Mouse (Mus musculus) erythroblast, embryonic 14.5 days (primary cell): ENCODE results near the gene Megf8. TPM values are rescaled to one million over a fixed set of nuclear protein-coding genes. Genes with fewer than 3 reads are reported as not detected.

Experiments
- H3K27me3 ChIP-seq: 2 replicates; pipeline ENCODE4 v1.6.1; 2012; ENCODE audit warnings: inconsistent platforms; ENCODE audit not compliant: control insufficient read depth
- H3K36me3 ChIP-seq: 2 replicates; pipeline ENCODE4 v1.6.1; 2012; ENCODE audit warnings: mild to moderate bottlenecking, inconsistent platforms; ENCODE audit not compliant: control insufficient read depth
- H3K4me1 ChIP-seq: 2 replicates; pipeline ENCODE4 v1.6.1; 2012; ENCODE audit warnings: inconsistent platforms; ENCODE audit not compliant: control insufficient read depth
- H3K4me3 ChIP-seq: replicated peaks from 2 replicates; pipeline ENCODE3; 2012; ENCODE audit warnings: moderate library complexity, mild to moderate bottlenecking, inconsistent platforms
- H3K9me3 ChIP-seq: 2 replicates; pipeline ENCODE4 v1.6.1; 2012; ENCODE audit warnings: low read length, inconsistent platforms, mixed read lengths; ENCODE audit not compliant: control insufficient read depth
- GATA1 ChIP-seq: IDR thresholded peaks from 2 replicates; pipeline ENCODE4 v1.6.1; 2012; ENCODE audit warnings: low read length, inconsistent platforms, mixed read lengths
- TAL1 ChIP-seq: IDR thresholded peaks from 3 replicates; pipeline ENCODE4 v1.6.1; 2012; ENCODE audit warnings: low read length, inconsistent platforms, mixed read lengths
- polyA plus RNA-seq: library from polyadenylated mRNA; stranded (reverse); fragments of >175 nt; gene quantifications from 2 replicates; pipeline ENCODE4 v1.2.3, GENCODE M21; 2012

Gene Megf8
- polyA plus RNA-seq, 1 experiment = 0.16 TPM

- H3K4me3 ChIP-seq = no peak overlapping the region
- H3K36me3 ChIP-seq = no peaks in the 10 kb centered on the region
- no peak for TF ChIP-seq GATA1
- no peak for TF ChIP-seq TAL1
- H3K9me3 ChIP-seq = no peaks in the 10 kb centered on the region
- H3K27me3 ChIP-seq = no peaks in the 10 kb centered on the region
- peaks cover 11% of the 10 kb centered on the region for H3K4me1 ChIP-seq
Observed at GRCm38 (mm10) chr7:25401551-25401950, 84.6 kb downstream of the Megf8 start.

- Histone ChIP-seq H3K9me3 (no peaks in the 10 kb centered on the region), H3K4me3 (no peak overlapping the region), H3K36me3 (no peaks in the 10 kb centered on the region), H3K4me1 (peaks cover 9% of the 10 kb centered on the region), H3K27me3 (no peaks in the 10 kb centered on the region)
- TF ChIP-seq GATA1 (no peak), TAL1 (no peak)
Observed at GRCm38 (mm10) chr7:25401986-25402385, 85.0 kb downstream of the Megf8 start.

DNA sequence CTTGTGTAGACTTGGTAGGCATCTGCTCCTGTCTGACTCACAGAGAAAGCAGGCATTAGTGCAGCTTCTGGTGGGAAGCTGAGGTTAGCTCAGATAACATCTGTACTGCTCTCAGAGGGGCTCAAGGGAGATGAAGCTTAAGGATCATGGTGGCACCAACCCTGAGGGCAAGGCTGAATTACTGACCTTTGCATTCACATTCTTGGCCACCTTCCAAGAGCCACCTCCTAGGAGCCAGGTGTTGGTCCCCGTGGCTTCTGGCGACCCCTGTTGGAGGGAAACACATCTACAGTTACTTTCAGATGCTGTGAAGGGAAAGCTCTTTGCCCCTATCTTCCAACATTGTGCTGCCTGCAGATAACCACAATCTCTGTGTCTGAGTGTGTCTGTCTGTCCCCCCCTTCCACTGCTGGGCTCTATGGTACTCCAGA is 85.7 kb downstream of the Megf8 start:
- Histone ChIP-seq H3K36me3 (no peaks in the 10 kb centered on the region), H3K4me3 (no peak overlapping the region), H3K27me3 (no peaks in the 10 kb centered on the region), H3K9me3 (no peaks in the 10 kb centered on the region), H3K4me1 (peaks cover 9% of the 10 kb centered on the region)
- no peak for TF ChIP-seq TAL1
- TF ChIP-seq GATA1 = no peak

- TF ChIP-seq TAL1 = no peak
- no peak for TF ChIP-seq GATA1
- Histone ChIP-seq H3K4me1 (peaks cover 9% of the 10 kb centered on the region), H3K4me3 (no peak overlapping the region), H3K9me3 (no peaks in the 10 kb centered on the region), H3K36me3 (no peaks in the 10 kb centered on the region), H3K27me3 (no peaks in the 10 kb centered on the region)
Observed at GRCm38 (mm10) chr7:25406468-25406867, 89.5 kb downstream of the Megf8 start.

- Histone ChIP-seq H3K9me3 (no peaks in the 10 kb centered on the region), H3K4me1 (no peaks in the 10 kb centered on the region), H3K4me3 (no peak overlapping the region), H3K36me3 (no peaks in the 10 kb centered on the region), H3K27me3 (no peaks in the 10 kb centered on the region)
- TF ChIP-seq GATA1 = no peak
- TF ChIP-seq TAL1 = no peak
Observed at GRCm38 (mm10) chr7:25409114-25409760, 92.3 kb downstream of the Megf8 start.

GRCm38 (mm10) chr7:25410969-25411615 is 94.1 kb downstream of the Megf8 start:
- H3K4me3 ChIP-seq = no peak overlapping the region
- H3K9me3 ChIP-seq = no peaks in the 10 kb centered on the region
- H3K4me1 ChIP-seq = peaks cover 8% of the 10 kb centered on the region
- H3K36me3 ChIP-seq = no peaks in the 10 kb centered on the region
- TF ChIP-seq TAL1 = no peak
- TF ChIP-seq GATA1 = no peak
- no peaks in the 10 kb centered on the region for H3K27me3 ChIP-seq

- no peak for TF ChIP-seq TAL1
- TF ChIP-seq GATA1 = no peak
- no peaks in the 10 kb centered on the region for H3K27me3 ChIP-seq
- H3K9me3 ChIP-seq = no peaks in the 10 kb centered on the region
- peaks cover 8% of the 10 kb centered on the region for H3K4me1 ChIP-seq
- no peak overlapping the region for H3K4me3 ChIP-seq
- no peaks in the 10 kb centered on the region for H3K36me3 ChIP-seq
Observed at GRCm38 (mm10) chr7:25411861-25412260, 94.9 kb downstream of the Megf8 start.

- no peaks in the 10 kb centered on the region for H3K36me3 ChIP-seq
- peaks cover 8% of the 10 kb centered on the region for H3K4me1 ChIP-seq
- H3K4me3 ChIP-seq = no peak within 1 kb of the TSS
- H3K9me3 ChIP-seq = no peaks in the 10 kb centered on the region
- TF ChIP-seq GATA1 = no peak
- no peak for TF ChIP-seq TAL1
- H3K27me3 ChIP-seq = no peaks in the 10 kb centered on the region
Observed at GRCm38 (mm10) chr7:25412833-25413441, 96.0 kb downstream of the Megf8 start, which contains the start of gene Cxcl17. Cxcl17 (minus strand) TSS chr7:25412886.

Other genes with a start within 250 kb of the Megf8 start
- 0.82 and 0.91 TPM in 2 replicates for gene Grik5, start 244.8 kb upstream of the Megf8 start, polyA plus RNA-seq
- gene Zfp574, start 244.6 kb upstream of the Megf8 start, polyA plus RNA-seq = 3.0 and 3.4 TPM in 2 replicates
- gene Pou2f2, start 137.4 kb upstream of the Megf8 start, polyA plus RNA-seq = 0.29 and 0.33 TPM in 2 replicates
- 50.4 and 51.9 TPM in 2 replicates for gene Dedd2, start 96.5 kb upstream of the Megf8 start, polyA plus RNA-seq
- 1.1 and 1.5 TPM in 2 replicates for gene Zfp526, start 95.7 kb upstream of the Megf8 start, polyA plus RNA-seq
- gene Gsk3a, start 79.3 kb upstream of the Megf8 start, polyA plus RNA-seq = 30.9 and 31.8 TPM in 2 replicates
- 3.2 and 3.6 TPM in 2 replicates for gene Erf, start 66.4 kb upstream of the Megf8 start, polyA plus RNA-seq
- gene Cic, start 49.5 kb upstream of the Megf8 start, polyA plus RNA-seq = 47.3 and 55.9 TPM in 2 replicates
- gene Pafah1b3, start 19.2 kb upstream of the Megf8 start, polyA plus RNA-seq = 1.2 TPM in 2 replicates
- gene Prr19, start 15.8 kb upstream of the Megf8 start, polyA plus RNA-seq = not detected in 2 replicates
- gene Tmem145, start 11.1 kb upstream of the Megf8 start, polyA plus RNA-seq = not detected in 2 replicates
- gene Cnfn, start 52.6 kb downstream of the Megf8 start, polyA plus RNA-seq = not detected in 2 replicates
- gene Lipe, start 81.5 kb downstream of the Megf8 start, polyA plus RNA-seq = 0.22 and 0.32 TPM in 2 replicates
- gene Cxcl17, start 95.7 kb downstream of the Megf8 start, polyA plus RNA-seq = not detected in 2 replicates
- 0.01 TPM in 1 of 2 replicates, not detected in the other for gene Ceacam1, start 160.4 kb downstream of the Megf8 start, polyA plus RNA-seq
- gene Ceacam2, start 222.7 kb downstream of the Megf8 start, polyA plus RNA-seq = not detected in 2 replicates